Mouse (Mus musculus): ENCODE measurements at regions not wholly inside any gene's neighbourhood (a gene's known extent, or its start where the extent isn't known, plus 50 kb on each side); places are given as distances from the start of the nearest gene placed in this dataset.
"Not testable (repeated sequence)": the region's sequence is repeated elsewhere in the genome, so short reads cannot be mapped to it uniquely, and the experiment has no call there.

GRCm38 (mm10) chr3:15016621-15017020 lies 130.5 kb downstream of the Car2 start:
- no peak for ATAC-seq (ENCODE audit: insufficient read depth)
- Histone ChIP-seq H3K9me3 (replicated peaks) (no peaks in the 10 kb centered on the region), H3K36me3 (replicated peaks) (no peaks in the 10 kb centered on the region), H3K4me2 (no peak overlapping the region), H3K9ac (no peak overlapping the region), H3K27ac (replicated peaks) (no peak overlapping the region), H3K4me1 (replicated peaks) (no peaks in the 10 kb centered on the region), H3K27me3 (no peaks in the 10 kb centered on the region), H3K4me3 (replicated peaks) (no peak overlapping the region)
- WGBS (ENCODE audit: insufficient replicate concordance) = 54% methylated on average over 1 of the region's 1 CpGs

DNA sequence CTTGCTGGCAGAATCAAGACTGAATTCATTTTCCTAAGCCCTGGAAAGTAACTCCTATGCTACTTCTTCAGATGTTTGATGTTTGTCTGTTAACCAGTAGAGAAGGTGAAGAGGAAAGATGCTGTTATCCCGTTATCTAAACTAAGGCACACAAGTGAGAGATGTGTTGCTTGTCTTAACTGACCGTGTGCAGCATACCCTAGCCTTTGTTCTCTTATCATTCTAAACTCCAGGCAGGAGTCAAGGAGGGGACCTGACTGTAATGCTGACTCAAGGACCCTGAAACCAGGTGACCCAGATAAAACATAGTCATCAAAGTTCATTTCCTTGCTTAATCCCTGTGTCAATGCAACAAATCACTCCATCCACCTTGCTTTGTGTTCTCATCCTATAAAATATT lies 136.7 kb downstream of the Car2 start:
- H3K9ac ChIP-seq = no peak overlapping the region
- no peaks in the 10 kb centered on the region for H3K36me3 ChIP-seq (replicated peaks)
- no peak overlapping the region for H3K4me2 ChIP-seq
- no peaks in the 10 kb centered on the region for H3K9me3 ChIP-seq (replicated peaks)
- WGBS (ENCODE audit: insufficient replicate concordance) = 33% methylated on average over 2 of the region's 2 CpGs
- ATAC-seq (ENCODE audit: insufficient read depth) = no peak
- H3K27ac ChIP-seq (replicated peaks) = no peak overlapping the region
- H3K4me1 ChIP-seq (replicated peaks) = no peaks in the 10 kb centered on the region
- H3K27me3 ChIP-seq = no peaks in the 10 kb centered on the region
- no peak overlapping the region for H3K4me3 ChIP-seq (replicated peaks)

- Histone ChIP-seq H3K27me3 (no peaks in the 10 kb centered on the region), H3K4me2 (no peak overlapping the region), H3K9me3 (replicated peaks) (no peaks in the 10 kb centered on the region), H3K4me3 (replicated peaks) (no peak overlapping the region), H3K9ac (no peak overlapping the region), H3K36me3 (replicated peaks) (no peaks in the 10 kb centered on the region), H3K27ac (replicated peaks) (no peak overlapping the region), H3K4me1 (replicated peaks) (no peaks in the 10 kb centered on the region)
- ATAC-seq (ENCODE audit: insufficient read depth) = no peak
- WGBS (ENCODE audit: insufficient replicate concordance) = 63% methylated on average over 7 of the region's 7 CpGs
Observed at GRCm38 (mm10) chr3:15040866-15041528, 154.9 kb downstream of the Car2 start.

DNA sequence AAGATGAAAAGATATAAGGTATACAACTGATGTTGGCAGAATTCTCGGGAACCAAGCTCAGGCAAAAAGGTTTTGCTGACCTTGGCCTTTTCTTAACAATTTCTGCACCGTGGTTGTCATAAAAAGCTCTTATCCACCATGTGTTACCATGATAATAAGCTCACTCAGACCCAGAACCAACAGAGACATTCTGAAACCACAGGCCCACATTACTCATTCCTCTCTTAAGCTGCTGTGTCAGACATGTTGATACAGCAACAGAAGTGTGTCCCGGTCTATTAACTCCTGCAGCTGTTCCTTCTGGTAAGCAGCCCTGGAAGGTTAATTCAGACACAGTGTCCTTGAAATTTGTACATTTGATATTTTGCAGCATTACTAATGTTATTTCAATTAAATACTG lies 167.9 kb downstream of the Car2 start:
- H3K4me1 ChIP-seq (replicated peaks) = no peaks in the 10 kb centered on the region
- 53% methylated on average over 3 of the region's 3 CpGs for WGBS (ENCODE audit: insufficient replicate concordance)
- no peak overlapping the region for H3K27ac ChIP-seq (replicated peaks)
- no peaks in the 10 kb centered on the region for H3K27me3 ChIP-seq
- ATAC-seq (ENCODE audit: insufficient read depth) = no peak
- H3K4me2 ChIP-seq = no peak overlapping the region
- no peaks in the 10 kb centered on the region for H3K36me3 ChIP-seq (replicated peaks)
- H3K9ac ChIP-seq = no peak overlapping the region
- H3K4me3 ChIP-seq (replicated peaks) = no peak overlapping the region
- no peaks in the 10 kb centered on the region for H3K9me3 ChIP-seq (replicated peaks)

- WGBS (ENCODE audit: insufficient replicate concordance) = 83% methylated on average over 8 of the region's 8 CpGs
- H3K4me1 ChIP-seq (replicated peaks); H3K27ac ChIP-seq (replicated peaks); H3K4me2 ChIP-seq; ATAC-seq (ENCODE audit: insufficient read depth); H3K9ac ChIP-seq; H3K9me3 ChIP-seq (replicated peaks); H3K27me3 ChIP-seq; H3K4me3 ChIP-seq (replicated peaks); H3K36me3 ChIP-seq (replicated peaks): not testable (repeated sequence)
Observed at GRCm38 (mm10) chr3:15055516-15056256, 169.6 kb downstream of the Car2 start.

GRCm38 (mm10) chr3:15056788-15057585 lies 170.9 kb downstream of the Car2 start:
- not testable (repeated sequence) for H3K4me3 ChIP-seq (replicated peaks); H3K27me3 ChIP-seq; H3K36me3 ChIP-seq (replicated peaks); ATAC-seq (ENCODE audit: insufficient read depth); H3K27ac ChIP-seq (replicated peaks); H3K9me3 ChIP-seq (replicated peaks); H3K4me2 ChIP-seq; H3K9ac ChIP-seq; H3K4me1 ChIP-seq (replicated peaks)
- 70% methylated on average over 5 of the region's 5 CpGs for WGBS (ENCODE audit: insufficient replicate concordance)

- Histone ChIP-seq H3K9ac (no peak overlapping the region), H3K27ac (replicated peaks) (no peak overlapping the region), H3K36me3 (replicated peaks) (no peaks in the 10 kb centered on the region), H3K4me3 (replicated peaks) (no peak overlapping the region), H3K4me2 (no peak overlapping the region), H3K27me3 (no peaks in the 10 kb centered on the region), H3K4me1 (replicated peaks) (no peaks in the 10 kb centered on the region), H3K9me3 (replicated peaks) (no peaks in the 10 kb centered on the region)
- no peak for ATAC-seq (ENCODE audit: insufficient read depth)
- WGBS (ENCODE audit: insufficient replicate concordance) = 58% methylated on average over 3 of the region's 3 CpGs
Observed at GRCm38 (mm10) chr3:15065681-15066080, 179.6 kb downstream of the Car2 start.

DNA sequence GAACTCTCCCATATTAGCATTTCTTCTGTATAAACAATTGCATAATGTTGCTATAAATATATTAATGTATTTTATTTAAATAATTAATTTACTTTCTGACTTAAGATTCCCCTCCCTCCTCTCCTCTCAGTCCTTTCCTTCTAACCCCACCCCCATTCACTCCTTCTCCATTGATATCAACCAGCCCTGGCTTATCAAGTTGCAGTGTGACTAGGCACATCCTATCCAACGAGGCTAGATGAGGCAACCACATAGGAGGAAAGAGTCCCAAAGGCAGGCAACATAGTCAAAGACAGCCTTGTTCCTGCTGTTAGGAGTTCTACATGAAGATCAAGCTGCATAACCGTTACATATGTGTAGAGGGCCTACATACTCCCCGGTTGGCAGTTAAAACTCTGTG lies 182.2 kb downstream of the Car2 start:
- H3K4me2 ChIP-seq = no peak overlapping the region
- no peak overlapping the region for H3K4me3 ChIP-seq (replicated peaks)
- H3K9ac ChIP-seq = no peak overlapping the region
- ATAC-seq (ENCODE audit: insufficient read depth) = no peak
- no peaks in the 10 kb centered on the region for H3K27me3 ChIP-seq
- 50% methylated on average over 3 of the region's 3 CpGs for WGBS (ENCODE audit: insufficient replicate concordance)
- no peaks in the 10 kb centered on the region for H3K36me3 ChIP-seq (replicated peaks)
- H3K4me1 ChIP-seq (replicated peaks) = no peaks in the 10 kb centered on the region
- H3K9me3 ChIP-seq (replicated peaks) = no peaks in the 10 kb centered on the region
- H3K27ac ChIP-seq (replicated peaks) = no peak overlapping the region

GRCm38 (mm10) chr3:15071030-15071883 lies 185.2 kb downstream of the Car2 start:
- Histone ChIP-seq H3K4me2 (no peak overlapping the region), H3K4me1 (replicated peaks) (no peaks in the 10 kb centered on the region), H3K27me3 (no peaks in the 10 kb centered on the region), H3K9ac (no peak overlapping the region), H3K9me3 (replicated peaks) (no peaks in the 10 kb centered on the region), H3K36me3 (replicated peaks) (no peaks in the 10 kb centered on the region), H3K4me3 (replicated peaks) (no peak overlapping the region), H3K27ac (replicated peaks) (no peak overlapping the region)
- no peak for ATAC-seq (ENCODE audit: insufficient read depth)
- WGBS (ENCODE audit: insufficient replicate concordance) = 55% methylated on average over 6 of the region's 6 CpGs

DNA sequence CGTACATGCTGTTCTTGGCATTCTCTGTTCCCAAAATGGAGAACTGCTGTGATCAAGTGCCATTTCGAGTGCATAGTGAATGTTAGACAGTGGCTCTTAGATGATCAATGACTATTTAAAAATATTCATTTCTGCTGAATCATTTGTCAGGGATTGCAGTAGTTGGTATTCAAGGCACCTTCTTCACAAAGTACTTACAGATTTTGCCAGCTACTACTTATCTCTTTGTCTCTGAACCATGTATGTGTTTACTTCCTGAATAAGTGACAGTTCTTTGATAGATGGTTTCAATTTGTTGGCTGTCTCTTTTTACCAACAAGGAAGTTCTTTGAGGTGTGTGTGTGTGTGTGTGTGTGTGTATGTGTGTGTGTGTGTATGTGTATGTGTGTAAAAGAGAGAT lies 187.3 kb downstream of the Car2 start:
- no peak overlapping the region for H3K27ac ChIP-seq (replicated peaks)
- no peaks in the 10 kb centered on the region for H3K4me1 ChIP-seq (replicated peaks)
- H3K27me3 ChIP-seq = no peaks in the 10 kb centered on the region
- no peaks in the 10 kb centered on the region for H3K9me3 ChIP-seq (replicated peaks)
- no peaks in the 10 kb centered on the region for H3K36me3 ChIP-seq (replicated peaks)
- H3K4me2 ChIP-seq = no peak overlapping the region
- no peak overlapping the region for H3K4me3 ChIP-seq (replicated peaks)
- H3K9ac ChIP-seq = no peak overlapping the region
- WGBS (ENCODE audit: insufficient replicate concordance) = 41% methylated on average over 2 of the region's 2 CpGs
- no peak for ATAC-seq (ENCODE audit: insufficient read depth)

GRCm38 (mm10) chr3:15073847-15074246 lies 187.8 kb downstream of the Car2 start:
- ATAC-seq (ENCODE audit: insufficient read depth) = no peak
- no peak overlapping the region for H3K27ac ChIP-seq (replicated peaks)
- H3K4me3 ChIP-seq (replicated peaks) = no peak overlapping the region
- WGBS (ENCODE audit: insufficient replicate concordance) = 33% methylated on average over 1 of the region's 1 CpGs
- no peaks in the 10 kb centered on the region for H3K9me3 ChIP-seq (replicated peaks)
- H3K4me2 ChIP-seq = no peak overlapping the region
- no peak overlapping the region for H3K9ac ChIP-seq
- H3K27me3 ChIP-seq = no peaks in the 10 kb centered on the region
- no peaks in the 10 kb centered on the region for H3K36me3 ChIP-seq (replicated peaks)
- no peaks in the 10 kb centered on the region for H3K4me1 ChIP-seq (replicated peaks)

All from liver, embryonic 15.5 days (tissue).